10 mouse cellular contexts compared by ENCODE assay signal in the genomic region with DNA sequence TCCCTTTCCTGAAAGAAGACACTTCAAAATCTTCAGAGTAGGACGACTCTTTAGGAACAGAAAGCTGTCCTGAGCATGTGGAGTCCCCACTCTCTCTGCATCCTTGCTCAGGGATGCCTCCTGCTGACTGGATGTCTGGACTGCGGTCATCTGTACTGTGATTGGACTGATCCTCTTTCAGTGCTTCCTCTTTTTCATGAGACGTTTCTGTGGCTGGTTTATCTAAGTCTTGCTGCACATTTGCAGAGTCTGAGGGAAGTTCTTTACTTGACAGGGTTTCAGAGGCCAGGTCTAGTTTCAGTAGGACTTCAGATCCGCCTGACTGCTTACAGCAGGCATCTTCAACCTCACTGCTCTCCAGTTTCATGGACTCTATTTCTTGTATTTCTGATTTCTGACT. TPM values are rescaled to one million over a fixed set of nuclear protein-coding genes. Genes with fewer than 3 reads are reported as not detected.
A peak's percentile ranks its signal among the peaks of the same experiment; 100 is the strongest.
DNase-seq lines count a peak whose midpoint lies in the region; ATAC-seq lines count a peak whose summit lies in the region.
"Had no signal": no experiment of that assay in that cellular context is flagged by ENCODE, and none has a peak within 500 bp of the region (broad histone marks: within the 10 kb centered on the region; RNA-seq: fewer than 3 reads in every experiment).

No protein-coding gene starts in this region.

- no peak for ATAC-seq in forebrain, embryonic 14.5 days
- ATAC-seq in forebrain, embryonic 12.5 days (ENCODE audit: low FRiP score) = no peak
- ATAC-seq in liver, embryonic 12.5 days = 0 out of 2 replicates have a peak, but pooled peaks have one; percentile 32
- no peak for ATAC-seq in liver, embryonic 11.5 days (replicated peaks; ENCODE audit: low FRiP score)

- H3K4me2 ChIP-seq in forebrain, embryonic 14.5 days (ENCODE audit: low read length) = no peak overlapping the region
- H3K4me2 ChIP-seq in forebrain, embryonic 12.5 days = no peak overlapping the region
- H3K4me2 ChIP-seq in liver, embryonic 12.5 days = no peak overlapping the region
- no peak overlapping the region for H3K4me2 ChIP-seq in liver, embryonic 11.5 days
- H3K4me2 ChIP-seq: lung, embryonic 15.5 days had no signal

- DNase-seq in forebrain, embryonic 14.5 days (ENCODE audit: low spot score) = peak; percentile 17
- no peak for DNase-seq in liver, embryonic 11.5 days (ENCODE audit: low spot score)
- peak; percentile 21 for DNase-seq in brain, adult 2 months (ENCODE audit: low read depth, low spot score)
- peak; percentile 6 for DNase-seq in naive thymus-derived CD4-positive, alpha-beta T cell, adult 2 months (ENCODE audit: low read depth)
- no peak for DNase-seq in left cerebral cortex, adult 8-10 months (ENCODE audit: low spot score in 2 of 2)
- no peak for DNase-seq in ovary, postnatal 14 days (ENCODE audit: low spot score)
- DNase-seq: kidney, adult 18-20 months had no signal

- 74% methylated on average over 4 of the region's 4 CpGs for WGBS in forebrain, embryonic 14.5 days
- WGBS in forebrain, embryonic 12.5 days = 74% methylated on average over 4 of the region's 4 CpGs
- WGBS in liver, embryonic 12.5 days (ENCODE audit: insufficient replicate concordance) = 29% methylated on average over 4 of the region's 4 CpGs
- 45% methylated on average over 4 of the region's 4 CpGs for WGBS in liver, embryonic 11.5 days

- no peak overlapping the region for H3K9ac ChIP-seq in forebrain, embryonic 14.5 days (ENCODE audit: low read length)
- no peak overlapping the region for H3K9ac ChIP-seq in forebrain, embryonic 12.5 days
- H3K9ac ChIP-seq in liver, embryonic 12.5 days = no peak overlapping the region
- no peak overlapping the region for H3K9ac ChIP-seq in liver, embryonic 11.5 days (ENCODE audit: low read depth, low read length)
- H3K9ac ChIP-seq: lung, embryonic 15.5 days had no signal

- no peak overlapping the region for H3K4me3 ChIP-seq in forebrain, embryonic 14.5 days (ENCODE audit: low read depth, low read length)
- no peak overlapping the region for H3K4me3 ChIP-seq in forebrain, embryonic 12.5 days (replicated peaks)
- no peak overlapping the region for H3K4me3 ChIP-seq in liver, embryonic 12.5 days
- H3K4me3 ChIP-seq in liver, embryonic 11.5 days (ENCODE audit: low read depth, low read length) = no peak overlapping the region
- H3K4me3 ChIP-seq: lung, embryonic 15.5 days had no signal

- H3K9me3 ChIP-seq in forebrain, embryonic 14.5 days (replicated peaks; ENCODE audit: control insufficient read depth, low read length) = no peaks in the 10 kb centered on the region
- H3K9me3 ChIP-seq in forebrain, embryonic 12.5 days = no peaks in the 10 kb centered on the region
- H3K9me3 ChIP-seq in liver, embryonic 12.5 days (replicated peaks) = no peaks in the 10 kb centered on the region
- H3K9me3 ChIP-seq in liver, embryonic 11.5 days (ENCODE audit: control insufficient read depth, low read length) = no peaks in the 10 kb centered on the region
- H3K9me3 ChIP-seq: lung, embryonic 15.5 days had no signal

- H3K27ac ChIP-seq in forebrain, embryonic 14.5 days (ENCODE audit: low read depth, low read length) = no peak overlapping the region
- no peak overlapping the region for H3K27ac ChIP-seq in forebrain, embryonic 12.5 days
- H3K27ac ChIP-seq in liver, embryonic 12.5 days = no peak overlapping the region
- no peak overlapping the region for H3K27ac ChIP-seq in liver, embryonic 11.5 days (ENCODE audit: low read depth, low read length)
- H3K27ac ChIP-seq: lung, embryonic 15.5 days had no signal

- peaks cover 66% of the 10 kb centered on the region for H3K36me3 ChIP-seq in forebrain, embryonic 14.5 days (ENCODE audit: control insufficient read depth, insufficient read depth, low read length)
- peaks cover 76% of the 10 kb centered on the region for H3K36me3 ChIP-seq in forebrain, embryonic 12.5 days (replicated peaks)
- H3K36me3 ChIP-seq in liver, embryonic 12.5 days = peaks cover 83% of the 10 kb centered on the region
- H3K36me3 ChIP-seq in liver, embryonic 11.5 days (ENCODE audit: control insufficient read depth, insufficient read depth, low read length) = peaks cover 24% of the 10 kb centered on the region

- no peaks in the 10 kb centered on the region for H3K4me1 ChIP-seq in forebrain, embryonic 14.5 days (ENCODE audit: control insufficient read depth, insufficient read depth, low read length)
- H3K4me1 ChIP-seq in forebrain, embryonic 12.5 days = no peaks in the 10 kb centered on the region
- H3K4me1 ChIP-seq in liver, embryonic 12.5 days = no peaks in the 10 kb centered on the region
- no peaks in the 10 kb centered on the region for H3K4me1 ChIP-seq in liver, embryonic 11.5 days (replicated peaks; ENCODE audit: control insufficient read depth, insufficient read depth, low read length)
- H3K4me1 ChIP-seq: lung, embryonic 15.5 days had no signal

- H3K27me3 ChIP-seq in forebrain, embryonic 14.5 days (replicated peaks; ENCODE audit: control insufficient read depth, insufficient read depth, low read length) = no peaks in the 10 kb centered on the region
- no peaks in the 10 kb centered on the region for H3K27me3 ChIP-seq in forebrain, embryonic 12.5 days
- no peaks in the 10 kb centered on the region for H3K27me3 ChIP-seq in liver, embryonic 12.5 days (replicated peaks)
- H3K27me3 ChIP-seq in liver, embryonic 11.5 days (replicated peaks; ENCODE audit: control insufficient read depth, insufficient read depth, low read length) = no peaks in the 10 kb centered on the region
- H3K27me3 ChIP-seq: lung, embryonic 15.5 days had no signal

RNA-seq across cellular contexts. Expression of gene Qsox1, which starts 50.3 kb away (rescaled TPM):
- polyA plus RNA-seq in forebrain, embryonic 14.5 days (2014; fragmentation: Nextera tagmentation; extraction: Ambion mirVana) = 7.9 and 8.6 TPM in 2 replicates
- 16.1 and 16.6 TPM in 2 replicates for polyA plus RNA-seq in forebrain, embryonic 12.5 days (2016; fragmentation: Nextera tagmentation; extraction: Ambion mirVana)
- polyA plus RNA-seq in liver, embryonic 12.5 days (2016; fragmentation: Nextera tagmentation; extraction: Ambion mirVana) = 26.1 and 26.2 TPM in 2 replicates
- polyA plus RNA-seq in liver, embryonic 11.5 days (2014; fragmentation: Nextera tagmentation; extraction: Ambion mirVana) = 22.4 and 26.3 TPM in 2 replicates
- 10 to 100 TPM; 31.0 to 35.7 (median 33.3) TPM for total RNA-seq in left cerebral cortex, adult 8-10 months (2022)

Comparison
In these comparisons a context has a peak if more than half of its experiments do, and no peak if none do; other contexts are left out.
1. DNase-seq: peak in forebrain, embryonic 14.5 days (single experiment), brain, adult 2 months (single experiment) and naive thymus-derived CD4-positive, alpha-beta T cell, adult 2 months (single experiment); none in liver, embryonic 11.5 days (single experiment), left cerebral cortex, adult 8-10 months (0 of 2) and ovary, postnatal 14 days (single experiment).